Mouse (Mus musculus) stomach, embryonic 16.5 days (tissue): Measurements from ENCODE around the gene Xlr. TPM values are rescaled to one million over a fixed set of nuclear protein-coding genes. Genes with fewer than 3 reads are reported as not detected.
"Not testable (repeated sequence)": the region's sequence is repeated elsewhere in the genome, so short reads cannot be mapped to it uniquely, and the experiment has no call there.

Source experiments
- ATAC-seq: fragments of 200-750 bp; cut with Nextera tagmentation; 2 replicates; pipeline ENCODE4 v1.8.0; 2017; ENCODE audit warnings: moderate number of reproducible peaks, moderate TSS enrichment; ENCODE audit not compliant: insufficient read depth, low FRiP score
- H3K27ac ChIP-seq: fragments of 300-500 bp; sonication (generic); 2 replicates; pipeline ENCODE4 v1.5.1; 2014; ENCODE audit warnings: low read length
- H3K27me3 ChIP-seq: fragments of 300-500 bp; sonication (generic); 2 replicates; pipeline ENCODE4 v1.6.1; 2014; ENCODE audit warnings: low read length, control low read depth, mixed read lengths; ENCODE audit not compliant: control insufficient read depth, insufficient read depth
- H3K36me3 ChIP-seq: fragments of 300-500 bp; sonication (generic); 2 replicates; pipeline ENCODE4 v1.6.1; 2014; ENCODE audit warnings: low read length; ENCODE audit not compliant: control insufficient read depth, insufficient read depth
- H3K4me1 ChIP-seq: fragments of 300-500 bp; sonication (generic); 2 replicates; pipeline ENCODE4 v1.6.1; 2014; ENCODE audit warnings: low read length, control low read depth, mixed read lengths; ENCODE audit not compliant: control insufficient read depth, insufficient read depth
- H3K4me2 ChIP-seq: fragments of 300-500 bp; sonication (generic); 2 replicates; pipeline ENCODE4 v1.6.1; 2014; ENCODE audit warnings: low read depth, low read length, mixed read lengths
- H3K4me3 ChIP-seq: fragments of 300-500 bp; sonication (generic); replicated peaks from 2 replicates; pipeline ENCODE4 v1.5.1; 2014; ENCODE audit warnings: mild to moderate bottlenecking, low read length
- H3K9ac ChIP-seq: fragments of 300-500 bp; sonication (generic); 2 replicates; pipeline ENCODE4 v1.6.1; 2014; ENCODE audit warnings: low read length
- H3K9me3 ChIP-seq: fragments of 300-500 bp; sonication (generic); replicated peaks from 2 replicates; pipeline ENCODE4 v1.6.1; 2016; ENCODE audit warnings: low read length, control low read depth; ENCODE audit not compliant: control insufficient read depth
- WGBS: fragments of 180-500 bp; shearing (Covaris S2); extraction: QIAGEN DNeasy Blood & Tissue Kit; methylation state at CpG from one replicate; pipeline ENCODE4 v1.1.7; 2014; 5-methylcytosine and 5-hydroxymethylcytosine counted together
- polyA plus RNA-seq: library from polyadenylated mRNA; unstranded; fragments of >200 nt; fragmentation: Nextera tagmentation; extraction: Ambion mirVana; gene quantifications from 2 replicates; pipeline ENCODE4 v1.2.1, GENCODE M21; 2015

Xlr gene
- polyA plus RNA-seq = 1.7 and 1.8 TPM in 2 replicates

DNA sequence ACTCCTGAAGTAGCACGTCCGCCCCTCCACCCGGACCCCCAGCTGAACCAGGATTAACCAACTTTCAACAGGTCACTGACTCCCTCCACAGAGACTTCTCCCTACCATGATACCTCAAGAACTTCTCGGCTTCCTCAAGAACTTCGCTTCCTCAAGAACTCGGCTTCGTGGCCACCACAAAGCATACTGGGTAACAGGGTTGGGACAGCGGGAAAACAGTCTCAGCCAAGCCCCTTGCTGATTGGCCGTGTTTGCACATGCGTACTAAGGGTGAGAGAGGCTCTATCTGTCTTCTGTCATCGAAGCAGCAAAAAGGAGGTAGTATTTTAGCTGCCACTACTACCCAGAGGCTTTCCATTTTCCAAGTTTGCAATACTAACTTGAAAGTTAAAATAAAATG is at the start of gene Xlr:
TSS of gene Xlr (minus strand) at position 188 of the 400 bp plus-strand sequence.
- H3K4me3 ChIP-seq, H3K36me3 ChIP-seq, H3K4me2 ChIP-seq, H3K27me3 ChIP-seq, H3K9me3 ChIP-seq, H3K27ac ChIP-seq, H3K4me1 ChIP-seq, ATAC-seq, H3K9ac ChIP-seq: not testable (repeated sequence)
- 75% methylated on average over 11 of the region's 11 CpGs for whole genome bisulfite sequencing

DNA sequence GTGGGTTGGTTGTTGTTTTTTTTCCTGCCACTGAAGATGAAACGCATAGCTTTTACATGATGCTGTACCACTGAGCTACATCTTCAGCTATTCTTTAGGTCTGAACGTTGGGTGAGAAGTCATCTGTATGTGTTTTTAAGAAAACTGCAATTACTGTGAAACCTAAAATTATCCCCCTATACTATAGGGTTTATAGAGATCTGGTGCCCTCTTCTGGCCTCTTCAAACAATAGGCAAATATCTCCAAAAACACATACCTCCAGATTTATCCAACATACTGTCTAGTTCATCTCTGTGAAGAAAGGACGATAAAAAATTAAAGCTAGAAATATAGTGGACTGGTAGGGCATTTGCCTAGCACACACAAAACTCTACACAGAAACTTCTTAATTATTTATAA is 1.6 kb upstream of the Xlr start:
- no peaks in the 10 kb centered on the region for H3K9me3 ChIP-seq
- H3K4me3 ChIP-seq = no peak overlapping the region
- no peaks in the 10 kb centered on the region for H3K36me3 ChIP-seq
- no peak overlapping the region for H3K27ac ChIP-seq
- WGBS = 38% methylated on average over 3 of the region's 3 CpGs
- H3K9ac ChIP-seq = no peak overlapping the region
- H3K27me3 ChIP-seq = no peaks in the 10 kb centered on the region
- H3K4me2 ChIP-seq = no peak overlapping the region
- no peaks in the 10 kb centered on the region for H3K4me1 ChIP-seq
- no peak for ATAC-seq

DNA sequence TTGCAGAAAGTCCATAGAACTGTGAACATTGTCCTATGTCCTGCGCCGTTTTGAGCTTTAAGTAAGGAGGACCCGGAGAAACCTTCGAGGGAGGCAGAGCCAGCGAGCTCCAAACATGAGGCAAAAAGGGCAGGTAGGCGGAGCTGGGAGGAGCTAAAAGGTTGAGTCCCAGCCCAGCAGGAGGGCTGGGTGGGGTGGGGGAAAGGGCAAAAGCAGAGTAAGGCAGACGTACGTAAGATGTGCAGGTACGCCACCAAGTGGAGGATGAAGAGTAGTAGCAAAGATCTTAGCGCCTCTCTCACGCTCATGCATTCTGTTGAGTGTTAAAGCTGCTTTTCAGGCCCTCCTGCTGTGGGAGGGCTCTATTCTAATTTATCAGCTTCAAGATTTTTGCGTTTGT is 21.2 kb downstream of the Xlr start, which contains the start of gene Zfp36l3:
TSS of gene Zfp36l3 (minus strand) at position 119 of the 400 bp plus-strand sequence.
- Histone ChIP-seq H3K36me3 (no peaks in the 10 kb centered on the region), H3K27me3 (no peaks in the 10 kb centered on the region), H3K9me3 (no peaks in the 10 kb centered on the region), H3K9ac (no peak within 1 kb of the TSS), H3K4me2 (no peak within 1 kb of the TSS), H3K27ac (no peak within 1 kb of the TSS), H3K4me3 (no peak within 1 kb of the TSS), H3K4me1 (no peaks in the 10 kb centered on the region)
- 87% methylated on average over 12 of the region's 12 CpGs for WGBS
- ATAC-seq = no peak

DNA sequence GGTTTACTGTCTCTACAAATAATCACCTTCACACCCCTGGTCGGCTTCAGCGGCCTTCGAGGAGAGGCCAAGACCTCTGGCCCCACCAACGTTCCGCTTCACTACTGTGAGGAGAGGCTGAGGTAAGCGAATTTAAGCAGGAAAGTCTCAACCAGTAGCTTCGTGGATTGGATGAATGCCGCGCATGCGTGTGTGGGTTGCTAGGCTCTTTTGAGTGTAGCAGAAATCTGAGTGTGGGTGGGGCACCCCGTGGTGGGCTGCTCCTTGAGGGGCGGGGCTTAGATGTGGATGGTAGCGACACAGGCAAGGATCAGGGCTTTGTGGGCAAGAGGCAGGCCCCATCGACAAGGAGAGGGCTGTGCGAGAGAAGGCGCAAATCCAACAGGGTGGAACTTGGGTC is 39.8 kb downstream of the Xlr start, which contains the start of gene 1700013H16Rik:
TSS of gene 1700013H16Rik (minus strand) at position 96 of the 400 bp plus-strand sequence.
- H3K27ac ChIP-seq = no peak within 1 kb of the TSS
- H3K9ac ChIP-seq = no peak within 1 kb of the TSS
- H3K27me3 ChIP-seq = no peaks in the 10 kb centered on the region
- ATAC-seq = no peak
- H3K4me1 ChIP-seq = no peaks in the 10 kb centered on the region
- 0 out of 2 replicates have a peak, but pooled peaks cover 6% of the 10 kb centered on the region for H3K9me3 ChIP-seq
- H3K4me3 ChIP-seq = no peak within 1 kb of the TSS
- no peaks in the 10 kb centered on the region for H3K36me3 ChIP-seq
- H3K4me2 ChIP-seq = no peak within 1 kb of the TSS
- WGBS = 88% methylated on average over 16 of the region's 16 CpGs

DNA sequence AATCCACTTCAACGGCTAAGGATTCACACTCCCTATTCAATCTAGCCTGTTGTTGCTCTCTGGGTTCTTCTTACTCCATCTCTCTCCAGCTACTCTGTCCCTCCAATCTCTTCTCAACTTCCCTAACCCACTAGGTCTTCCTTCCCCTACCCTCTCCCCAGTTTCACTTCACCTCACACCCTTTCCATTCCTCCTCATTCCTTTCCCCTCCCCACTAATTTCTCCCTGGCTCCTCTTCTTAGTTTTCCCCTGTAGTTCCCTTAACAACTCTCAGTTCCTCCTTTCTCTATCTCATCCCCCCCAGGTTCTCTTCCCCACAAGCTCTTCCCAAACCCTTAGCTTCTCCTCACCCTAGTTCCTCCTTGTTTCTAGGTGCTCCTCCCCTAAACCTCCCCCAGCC is 44.7 kb downstream of the Xlr start:
- no peak overlapping the region for H3K4me3 ChIP-seq
- 81% methylated on average over 1 of the region's 1 CpGs for WGBS
- H3K36me3 ChIP-seq = no peaks in the 10 kb centered on the region
- H3K27me3 ChIP-seq = no peaks in the 10 kb centered on the region
- 0 out of 2 replicates have a peak, but pooled peaks cover 5% of the 10 kb centered on the region for H3K9me3 ChIP-seq
- no peak overlapping the region for H3K4me2 ChIP-seq
- H3K4me1 ChIP-seq = no peaks in the 10 kb centered on the region
- no peak for ATAC-seq
- no peak overlapping the region for H3K9ac ChIP-seq
- no peak overlapping the region for H3K27ac ChIP-seq

DNA sequence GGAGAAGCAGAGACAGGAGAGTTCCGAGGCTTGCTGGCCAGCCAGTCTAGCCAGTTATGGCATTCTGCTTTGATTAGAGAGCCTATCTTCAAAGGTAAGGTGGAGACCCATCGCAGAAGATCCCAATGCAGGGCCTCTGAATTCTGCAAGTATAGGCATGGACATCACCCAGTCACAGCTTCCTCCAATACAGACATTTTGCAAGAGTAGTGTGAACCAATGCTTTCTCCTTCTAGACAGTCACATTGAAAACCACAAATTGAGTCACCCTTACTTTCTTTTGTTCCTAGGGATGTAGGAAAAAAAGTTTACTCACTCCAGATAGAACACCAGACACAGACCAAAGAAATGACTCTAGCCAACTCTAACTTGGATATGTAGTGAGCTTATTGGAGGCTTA is 68.5 kb downstream of the Xlr start:
- WGBS = 81% methylated on average over 2 of the region's 2 CpGs
- Histone ChIP-seq H3K9ac (no peak overlapping the region), H3K4me2 (no peak overlapping the region), H3K9me3 (no peaks in the 10 kb centered on the region), H3K27ac (no peak overlapping the region), H3K4me3 (no peak overlapping the region), H3K4me1 (no peaks in the 10 kb centered on the region), H3K27me3 (no peaks in the 10 kb centered on the region), H3K36me3 (no peaks in the 10 kb centered on the region)
- ATAC-seq = no peak

Other genes starting within 250 kb of the Xlr start
- gene Rtl8c, start 189.7 kb downstream of the Xlr start, polyA plus RNA-seq = 33.4 and 39.1 TPM in 2 replicates
- not detected in 2 replicates for gene Gm14597, start 188.7 kb downstream of the Xlr start, polyA plus RNA-seq
- 44.0 and 44.7 TPM in 2 replicates for gene Rtl8a, start 154.0 kb downstream of the Xlr start, polyA plus RNA-seq
- gene Rtl8b, start 127.3 kb downstream of the Xlr start, polyA plus RNA-seq = 30.5 and 35.6 TPM in 2 replicates
- 0.12 TPM in 1 of 2 replicates, not detected in the other for gene 4930502E18Rik, start 72.9 kb downstream of the Xlr start, polyA plus RNA-seq
- gene 1700013H16Rik, start 39.9 kb downstream of the Xlr start, polyA plus RNA-seq = not detected in 2 replicates
- not detected in 2 replicates for gene Zfp36l3, start 21.3 kb downstream of the Xlr start, polyA plus RNA-seq